ENCODE assay signal across 25 mouse cellular contexts in the genomic region with DNA sequence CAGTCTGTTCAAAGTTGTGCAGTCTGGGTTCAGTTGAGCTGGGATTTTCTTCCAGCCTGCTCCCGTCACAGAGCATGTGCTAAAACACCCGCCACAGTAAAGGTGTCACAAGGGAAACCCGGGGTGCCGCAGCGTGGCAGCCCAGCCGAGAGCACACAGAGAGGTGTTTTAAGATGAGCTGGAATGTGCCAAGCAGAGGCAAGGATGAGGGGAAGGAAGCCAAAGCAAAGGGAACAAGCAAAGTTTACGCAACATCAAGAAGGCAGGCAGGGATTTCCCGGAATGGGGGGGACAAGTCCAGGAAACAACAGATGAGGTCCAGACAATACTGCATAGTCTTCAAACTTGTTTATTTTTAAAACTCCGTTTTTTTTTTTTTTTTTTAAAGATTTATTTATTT. TPM values are rescaled to one million over a fixed set of nuclear protein-coding genes. Genes with fewer than 3 reads are reported as not detected.
DNase-seq lines count a peak whose midpoint lies in the region; ATAC-seq and TF ChIP-seq lines count a peak whose summit lies in the region.
"Had no signal": no experiment of that assay in that cellular context is flagged by ENCODE, and none has a peak within 500 bp of the region (broad histone marks: within the 10 kb centered on the region; RNA-seq: fewer than 3 reads in every experiment).

No protein-coding gene starts in this region.

- H3K27me3 ChIP-seq in heart, embryonic 12.5 days (replicated peaks), result 0 out of 2 replicates have a peak, but pooled peaks cover 22% of the 10 kb centered on the region
- no peaks in the 10 kb centered on the region for H3K27me3 ChIP-seq in MEL (ENCODE audit: control insufficient read depth in 1 of 2, insufficient read depth in 2 of 2, low read length in 2 of 2)
- H3K27me3 ChIP-seq in thymus, adult 2 months (ENCODE audit: control insufficient read depth, insufficient read depth, low read length), result no peaks in the 10 kb centered on the region
- no peaks in the 10 kb centered on the region for H3K27me3 ChIP-seq in hindbrain, embryonic 16.5 days (replicated peaks; ENCODE audit: control insufficient read depth, insufficient read depth, low read length)
- H3K27me3 ChIP-seq: Patski had no signal

- no peak for ATAC-seq in heart, embryonic 12.5 days (ENCODE audit: insufficient number of reproducible peaks, low FRiP score)
- ATAC-seq in hindbrain, embryonic 16.5 days, result no peak
- ATAC-seq: forebrain, embryonic 14.5 days; Patski had no signal

- H3K4me2 ChIP-seq in heart, embryonic 12.5 days, result no peak overlapping the region
- H3K4me2 ChIP-seq in hindbrain, embryonic 16.5 days (ENCODE audit: low read length), result no peak overlapping the region
- H3K4me2 ChIP-seq: heart, embryonic 15.5 days; lung, embryonic 15.5 days; stomach, embryonic 15.5 days had no signal

- H3K79me2 ChIP-seq in MEL (ENCODE audit: control insufficient read depth, insufficient read depth, low read length, poor library complexity), result peaks cover 2% of the 10 kb centered on the region

- no peak for TF ChIP-seq CTCF in MEL (IDR thresholded peaks at IDR 0.05 in 2 of 3, conservative IDR thresholded peaks at IDR 0.05 in 1 of 3; ENCODE audit: control insufficient read depth in 1 of 3, insufficient read depth in 1 of 3, low read depth in 2 of 3, low read length in 3 of 3, poor library complexity in 1 of 3, severe bottlenecking in 1 of 3)
- TF ChIP-seq CTCF in thymus, adult 2 months (IDR thresholded peaks at IDR 0.05; ENCODE audit: borderline replicate concordance, control insufficient read depth, extremely low read depth, insufficient read depth, low read length, poor library complexity), result no peak

- no peak for TF ChIP-seq EP300 in MEL (IDR thresholded peaks at IDR 0.05; ENCODE audit: low read depth in 1 of 2, low read length in 2 of 2)

- peak; percentile 72 to 76 for DNase-seq in heart, adult 18-20 months
- peak; percentile 50 for DNase-seq in MEL (ENCODE audit: low read depth, low spot score)
- peak; percentile 71 to 82 for DNase-seq in lung, adult 18-20 months
- DNase-seq in lung, postnatal 25 days (ENCODE audit: low spot score), result peak; percentile 76
- no peak for DNase-seq in cerebellum, adult 11-12 months
- DNase-seq in thymus, adult 2 months, result no peak
- DNase-seq: adrenal gland, postnatal 25 days; cerebellum, adult 8-10 months; kidney, adult 8-10 months; kidney, postnatal 36 days; layer of hippocampus, adult 9-11 months; right cerebral cortex, postnatal 25 days had no signal

- no peaks in the 10 kb centered on the region for H3K9me3 ChIP-seq in heart, embryonic 12.5 days (replicated peaks)
- H3K9me3 ChIP-seq in MEL (replicated peaks; ENCODE audit: insufficient read depth, low read length), result no peaks in the 10 kb centered on the region
- no peaks in the 10 kb centered on the region for H3K9me3 ChIP-seq in hindbrain, embryonic 16.5 days (ENCODE audit: control insufficient read depth, low read length)
- H3K9me3 ChIP-seq: embryonic facial prominence, embryonic 10.5 days; heart, embryonic 15.5 days; hindbrain, embryonic 10.5 days; limb, embryonic 10.5 days; lung, embryonic 15.5 days; stomach, embryonic 15.5 days had no signal

- no peak overlapping the region for H3K9ac ChIP-seq in heart, embryonic 12.5 days
- H3K9ac ChIP-seq in MEL (ENCODE audit: control insufficient read depth, low read depth, low read length, poor library complexity, severe bottlenecking), result no peak overlapping the region
- H3K9ac ChIP-seq in hindbrain, embryonic 16.5 days (ENCODE audit: low read depth, low read length), result no peak overlapping the region
- H3K9ac ChIP-seq: heart, embryonic 15.5 days; lung, embryonic 15.5 days; stomach, embryonic 15.5 days had no signal

- H3K4me1 ChIP-seq in heart, embryonic 12.5 days (replicated peaks), result peaks cover 48% of the 10 kb centered on the region
- peaks cover 2 to 10% of the 10 kb centered on the region in 2 experiments for H3K4me1 ChIP-seq in MEL (ENCODE audit: control insufficient read depth in 1 of 2, insufficient read depth in 2 of 2, low read length in 2 of 2)
- H3K4me1 ChIP-seq in thymus, adult 2 months (replicated peaks; ENCODE audit: control insufficient read depth, insufficient read depth, low read length), result peaks cover 28% of the 10 kb centered on the region
- peaks cover 39% of the 10 kb centered on the region for H3K4me1 ChIP-seq in hindbrain, embryonic 16.5 days (ENCODE audit: control insufficient read depth, insufficient read depth, low read depth, low read length)

- TF ChIP-seq POLR2A in MEL (IDR thresholded peaks at IDR 0.05; ENCODE audit: control insufficient read depth in 1 of 2, insufficient read depth in 1 of 2, low read depth in 1 of 2, low read length in 2 of 2, poor library complexity in 1 of 2), result no peak
- TF ChIP-seq POLR2A in thymus, adult 2 months (IDR thresholded peaks at IDR 0.05; ENCODE audit: control insufficient read depth, extremely low read depth, insufficient read depth, low read length, poor library complexity), result no peak

- WGBS in heart, embryonic 12.5 days, result 56% methylated on average over 9 of the region's 9 CpGs
- WGBS in thymus, adult 2 months, result 80% methylated on average over 9 of the region's 9 CpGs
- 79% methylated on average over 9 of the region's 9 CpGs for WGBS in hindbrain, embryonic 16.5 days

- no peaks in the 10 kb centered on the region for H3K36me3 ChIP-seq in heart, embryonic 12.5 days
- H3K36me3 ChIP-seq in MEL (ENCODE audit: control insufficient read depth in 1 of 2, insufficient read depth in 2 of 2, low read length in 2 of 2), result peaks cover 0 to 12% of the 10 kb centered on the region in 2 experiments; a peak in 2 of 4 replicates
- H3K36me3 ChIP-seq in thymus, adult 2 months (ENCODE audit: control insufficient read depth, insufficient read depth, low read length), result no peaks in the 10 kb centered on the region
- H3K36me3 ChIP-seq in hindbrain, embryonic 16.5 days (ENCODE audit: control insufficient read depth, insufficient read depth, low read length), result no peaks in the 10 kb centered on the region
- H3K36me3 ChIP-seq: embryonic facial prominence, embryonic 10.5 days; heart, embryonic 15.5 days; hindbrain, embryonic 10.5 days; limb, embryonic 10.5 days; lung, embryonic 15.5 days; stomach, embryonic 15.5 days had no signal

- no peak for TF ChIP-seq RAD21 in MEL (IDR thresholded peaks at IDR 0.05; ENCODE audit: low read depth, low read length)

- no peak overlapping the region for H3K27ac ChIP-seq in heart, embryonic 12.5 days (ENCODE audit: poor library complexity, severe bottlenecking)
- no peak overlapping the region for H3K27ac ChIP-seq in MEL (ENCODE audit: control insufficient read depth, low read depth, low read length)
- no peak overlapping the region for H3K27ac ChIP-seq in thymus, adult 2 months (ENCODE audit: control insufficient read depth, insufficient read depth, low read length)
- no peak overlapping the region for H3K27ac ChIP-seq in hindbrain, embryonic 16.5 days (ENCODE audit: low read depth, low read length)
- H3K27ac ChIP-seq: heart, embryonic 15.5 days; hindbrain, embryonic 10.5 days; limb, embryonic 10.5 days; lung, embryonic 15.5 days; stomach, embryonic 15.5 days had no signal

- H3K4me3 ChIP-seq in heart, embryonic 12.5 days, result no peak overlapping the region
- H3K4me3 ChIP-seq in MEL (ENCODE audit: control insufficient read depth in 1 of 2, insufficient read depth in 1 of 2, low read depth in 2 of 2, low read length in 2 of 2), result no peak overlapping the region
- no peak overlapping the region for H3K4me3 ChIP-seq in thymus, adult 2 months (ENCODE audit: control insufficient read depth, insufficient read depth, low read length)
- H3K4me3 ChIP-seq in hindbrain, embryonic 16.5 days (ENCODE audit: low read length), result no peak overlapping the region
- H3K4me3 ChIP-seq: embryonic facial prominence, embryonic 10.5 days; heart, embryonic 15.5 days; hindbrain, embryonic 10.5 days; limb, embryonic 10.5 days; lung, embryonic 15.5 days; stomach, embryonic 15.5 days had no signal

TF ChIP-seq in MEL, 35 proteins besides CTCF, POLR2A, EP300 and RAD21 (continues in another document):
- no peak for TF ChIP-seq E2F4 (IDR thresholded peaks at IDR 0.05; ENCODE audit: borderline replicate concordance, low read depth, low read length)
- no peak for TF ChIP-seq GABPA (IDR thresholded peaks at IDR 0.05; ENCODE audit: low read depth, low read length)
- no peak for TF ChIP-seq NRF1 (IDR thresholded peaks at IDR 0.05; ENCODE audit: insufficient read depth, low read depth, low read length, poor library complexity, severe bottlenecking)
- TF ChIP-seq MEF2A (IDR thresholded peaks at IDR 0.05; ENCODE audit: extremely low read depth, insufficient replicate concordance, low read depth, low read length, poor library complexity, severe bottlenecking), result no peak
- no peak for TF ChIP-seq ETS1 (IDR thresholded peaks at IDR 0.05; ENCODE audit: low read depth, low read length)
- TF ChIP-seq POLR2AphosphoS5 (IDR thresholded peaks at IDR 0.05; ENCODE audit: borderline replicate concordance, low read depth, low read length), result no peak

RNA-seq across cellular contexts. Expression of gene Cygb, which starts 12.5 kb away (rescaled TPM):
- 10 to 100 TPM; 31.5 to 38.5 TPM for total RNA-seq in heart, adult 18-20 months (2021)
- polyA plus RNA-seq in heart, embryonic 12.5 days (2016; fragmentation: Nextera tagmentation; extraction: Ambion mirVana), result 1.3 and 1.4 TPM in 2 replicates
- 2.1 and 2.2 TPM in 2 replicates for total RNA-seq in MEL (2012; rRNA removed)
- 1 to 10 TPM in 1 of 2 experiments, not detected in 1; 8.7 TPM for polyA plus RNA-seq in MEL (2012; ENCODE audit: insufficient read depth in 1 of 2, insufficient read length in 2 of 2, low read depth in 1 of 2, low replicate concordance in 2 of 2, missing spikeins in 1 of 2)
- polyA plus RNA-seq in thymus, adult 2 months (2012; rRNA removed), result 9.4 and 14.0 TPM in 2 replicates
- polyA plus RNA-seq in hindbrain, embryonic 16.5 days (2015; fragmentation: Nextera tagmentation; extraction: Ambion mirVana), result 34.4 and 37.4 TPM in 2 replicates
- total RNA-seq: common myeloid progenitor, adult 5-6 weeks; granulocyte monocyte progenitor cell, adult 5-6 weeks had no signal

RNA-seq across cellular contexts. Expression of gene Prcd, which starts 13.2 kb away (rescaled TPM):
- 1 to 10 TPM in 1 of 2 experiments, under 1 TPM in 1; 0.62 to 1.6 TPM for total RNA-seq in heart, adult 18-20 months (2021)
- 0.73 TPM in 1 of 2 replicates, not detected in the other for polyA plus RNA-seq in heart, embryonic 12.5 days (2016; fragmentation: Nextera tagmentation; extraction: Ambion mirVana)
- 50.0 and 72.2 TPM in 2 replicates for total RNA-seq in MEL (2012; rRNA removed)
- polyA plus RNA-seq in MEL (2012; ENCODE audit: insufficient read depth in 1 of 2, insufficient read length in 2 of 2, low read depth in 1 of 2, low replicate concordance in 2 of 2, missing spikeins in 1 of 2), result 10 to 100 TPM in 1 of 2 experiments, not detected in 1; 44.4 TPM
- 0.36 and 0.97 TPM in 2 replicates for polyA plus RNA-seq in thymus, adult 2 months (2012; rRNA removed)
- polyA plus RNA-seq in hindbrain, embryonic 16.5 days (2015; fragmentation: Nextera tagmentation; extraction: Ambion mirVana), result 3.1 and 4.2 TPM in 2 replicates
- total RNA-seq: common myeloid progenitor, adult 5-6 weeks; granulocyte monocyte progenitor cell, adult 5-6 weeks; liver, adult 2 months had no signal
- polyA plus RNA-seq: liver, adult 2 months had no signal

RNA-seq across cellular contexts. Expression of gene Rhbdf2, which starts 39.7 kb away (rescaled TPM):
- total RNA-seq in heart, adult 18-20 months (2021), result 10 to 100 TPM; 10.6 to 11.5 TPM
- 7.5 and 8.1 TPM in 2 replicates for polyA plus RNA-seq in heart, embryonic 12.5 days (2016; fragmentation: Nextera tagmentation; extraction: Ambion mirVana)
- 6.4 and 7.7 TPM in 2 replicates for total RNA-seq in MEL (2012; rRNA removed)
- 10 to 100 TPM in 1 of 2 experiments, not detected in 1; 13.7 TPM for polyA plus RNA-seq in MEL (2012; ENCODE audit: insufficient read depth in 1 of 2, insufficient read length in 2 of 2, low read depth in 1 of 2, low replicate concordance in 2 of 2, missing spikeins in 1 of 2)
- 40.8 and 44.4 TPM in 2 replicates for polyA plus RNA-seq in thymus, adult 2 months (2012; rRNA removed)
- polyA plus RNA-seq in hindbrain, embryonic 16.5 days (2015; fragmentation: Nextera tagmentation; extraction: Ambion mirVana), result 1.7 and 2.1 TPM in 2 replicates

Comparison
In these comparisons a context has a peak if more than half of its experiments do, and no peak if none do; other contexts are left out.
1. DNase-seq: peak in heart, adult 18-20 months (2 of 2), MEL (single experiment), lung, adult 18-20 months (2 of 2) and lung, postnatal 25 days (single experiment); none in cerebellum, adult 11-12 months (single experiment) and thymus, adult 2 months (single experiment).